In the genomic region with DNA sequence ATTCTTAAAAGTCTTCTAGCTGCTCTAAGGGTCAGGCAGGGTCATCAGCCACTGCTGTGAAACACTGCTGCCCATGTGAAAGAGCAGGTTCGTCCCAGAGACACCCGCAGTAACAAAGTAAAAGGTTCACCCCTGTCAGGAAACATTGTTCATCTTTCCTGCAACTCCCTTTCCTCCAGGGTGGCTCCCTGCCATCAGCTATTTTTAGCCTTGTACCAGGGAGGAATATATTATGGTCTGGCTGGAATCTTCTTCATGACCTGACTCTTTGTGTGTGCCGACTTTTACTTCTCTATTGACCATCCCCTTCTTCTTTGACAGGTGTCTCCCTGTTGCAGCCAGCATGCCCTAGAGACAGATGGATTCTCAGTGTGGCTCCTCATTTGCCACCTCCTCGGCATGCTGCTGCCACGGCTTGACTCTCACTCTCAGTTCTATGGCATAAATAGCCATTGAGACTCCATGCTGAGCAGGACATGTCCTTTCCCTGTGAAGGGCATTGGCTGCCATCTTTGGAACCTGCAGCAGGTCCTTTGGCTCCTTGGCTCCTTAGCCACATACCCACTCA, we compare ENCODE assay signal across 17 mouse cellular contexts. TPM values are rescaled to one million over a fixed set of nuclear protein-coding genes. Genes with fewer than 3 reads are reported as not detected.
A peak's percentile ranks its signal among the peaks of the same experiment; 100 is the strongest.
DNase-seq lines count a peak whose midpoint lies in the region; ATAC-seq lines count a peak whose summit lies in the region.
"Had no signal": no experiment of that assay in that cellular context is flagged by ENCODE, and none has a peak within 500 bp of the region (broad histone marks: within the 10 kb centered on the region; RNA-seq: fewer than 3 reads in every experiment).

No protein-coding gene starts in this region.

- no peaks in the 10 kb centered on the region for H3K4me1 ChIP-seq in kidney, embryonic 14.5 days (ENCODE audit: control insufficient read depth, insufficient read depth, low read length)
- H3K4me1 ChIP-seq: embryonic facial prominence, embryonic 15.5 days; forebrain, embryonic 13.5 days; lung, embryonic 15.5 days had no signal

- DNase-seq in heart, adult 18-20 months, result peak; percentile 51 to 70
- no peak for DNase-seq in heart, postnatal 25 days (ENCODE audit: low spot score)
- DNase-seq in cerebellum, adult 11-12 months, result peak; percentile 77
- peak; percentile 79 to 83 for DNase-seq in cerebellum, postnatal 14 days
- DNase-seq in heart, postnatal 14 days, result peak; percentile 28 to 69
- no peak for DNase-seq in spleen, adult 18-20 months
- DNase-seq: kidney, adult 8-10 months; thymus, adult 18-20 months had no signal

- WGBS in kidney, embryonic 14.5 days, result 68% methylated on average over 5 of the region's 5 CpGs

- no peak overlapping the region for H3K4me2 ChIP-seq in kidney, embryonic 14.5 days (replicated peaks; ENCODE audit: low read depth, low read length)
- H3K4me2 ChIP-seq: embryonic facial prominence, embryonic 15.5 days; forebrain, embryonic 13.5 days; lung, embryonic 15.5 days had no signal

- no peaks in the 10 kb centered on the region for H3K27me3 ChIP-seq in kidney, embryonic 14.5 days (ENCODE audit: control insufficient read depth, insufficient read depth, low read length)

- no peak overlapping the region for H3K27ac ChIP-seq in kidney, embryonic 14.5 days (ENCODE audit: low read depth, low read length)
- H3K27ac ChIP-seq: embryonic facial prominence, embryonic 15.5 days; forebrain, embryonic 13.5 days; hindbrain, postnatal 0 days; lung, embryonic 15.5 days had no signal

- no peaks in the 10 kb centered on the region for H3K36me3 ChIP-seq in kidney, embryonic 14.5 days (ENCODE audit: control insufficient read depth, insufficient read depth, low read length)
- H3K36me3 ChIP-seq: embryonic facial prominence, embryonic 15.5 days; G1E; lung, embryonic 15.5 days had no signal

- H3K4me3 ChIP-seq in kidney, embryonic 14.5 days (ENCODE audit: low read length), result no peak overlapping the region
- H3K4me3 ChIP-seq: embryonic facial prominence, embryonic 15.5 days; forebrain, embryonic 13.5 days; lung, embryonic 15.5 days; myocyte had no signal

- H3K9me3 ChIP-seq in kidney, embryonic 14.5 days (ENCODE audit: control insufficient read depth, low read length), result no peaks in the 10 kb centered on the region
- H3K9me3 ChIP-seq: embryonic facial prominence, embryonic 15.5 days; G1E; lung, embryonic 15.5 days had no signal

- no peak for ATAC-seq in kidney, embryonic 14.5 days (ENCODE audit: low FRiP score, low TSS enrichment)
- ATAC-seq: forebrain, embryonic 13.5 days; hindbrain, postnatal 0 days had no signal

- H3K9ac ChIP-seq in kidney, embryonic 14.5 days (ENCODE audit: low read depth, low read length), result no peak overlapping the region
- H3K9ac ChIP-seq: embryonic facial prominence, embryonic 15.5 days; forebrain, embryonic 13.5 days; lung, embryonic 15.5 days had no signal

- intact Hi-C loops in heart, postnatal 25 days (cut with DNase I), result no loop called here
- intact Hi-C loops in heart, postnatal 14 days (cut with DNase I), result no loop called here

RNA-seq across cellular contexts. Expression of gene Sgcg, which starts 9.7 kb away (rescaled TPM):
- total RNA-seq in heart, adult 18-20 months (2021), result 100 to 1,000 TPM; 181 to 202 TPM
- 100 to 1,000 TPM; 211 to 227 TPM for total RNA-seq in heart, postnatal 25 days (2021)
- 100 to 1,000 TPM; 199 to 202 TPM for total RNA-seq in heart, postnatal 14 days (2021)
- 0.76 and 1.1 TPM in 2 replicates for polyA plus RNA-seq in kidney, embryonic 14.5 days (2014; fragmentation: Nextera tagmentation; extraction: Ambion mirVana)
- total RNA-seq: megakaryocyte-erythroid progenitor cell, adult 5-6 weeks had no signal
- polyA plus RNA-seq: forebrain, embryonic 13.5 days; G1E; liver, adult 2 months had no signal

RNA-seq across cellular contexts. Expression of gene Arl11, which starts 41.6 kb away (rescaled TPM):
- 1 to 10 TPM in 1 of 2 experiments, under 1 TPM in 1; 0.75 to 1.3 TPM for total RNA-seq in heart, adult 18-20 months (2021)
- total RNA-seq in heart, postnatal 25 days (2021), result 1 to 10 TPM; 1.2 to 1.8 TPM
- total RNA-seq in heart, postnatal 14 days (2021), result under 1 TPM; 0.83 to 0.96 TPM
- polyA plus RNA-seq in kidney, embryonic 14.5 days (2014; fragmentation: Nextera tagmentation; extraction: Ambion mirVana), result 0.85 and 1.1 TPM in 2 replicates
- total RNA-seq: G1E had no signal
- polyA plus RNA-seq: G1E, myocyte had no signal

Comparison
In these comparisons a context has a peak if more than half of its experiments do, and no peak if none do; other contexts are left out.
1. DNase-seq: peak in heart, adult 18-20 months (2 of 2), cerebellum, adult 11-12 months (single experiment), cerebellum, postnatal 14 days (2 of 2) and heart, postnatal 14 days (2 of 2); none in heart, postnatal 25 days (single experiment) and spleen, adult 18-20 months (0 of 2).